Comparison of ENCODE assay signal across 26 mouse cellular contexts in genomic region chr16:62657383-62657782, GRCm38 (mm10).
"Had no signal": no experiment of that assay in that cellular context is flagged by ENCODE, and none has a peak within 500 bp of the region (broad histone marks: within the 10 kb centered on the region; RNA-seq: fewer than 3 reads in every experiment).

No protein-coding gene starts in this region.

- H3K36me3 ChIP-seq: heart, embryonic 13.5 days; heart, embryonic 15.5 days; hindbrain, embryonic 13.5 days; hindbrain, embryonic 15.5 days; kidney, embryonic 15.5 days; liver, embryonic 13.5 days; liver, embryonic 15.5 days had no signal

- ATAC-seq: hindbrain, postnatal 0 days; intestine, embryonic 16.5 days had no signal

- H3K27ac ChIP-seq: heart, adult 2 months; heart, embryonic 13.5 days; heart, embryonic 15.5 days; hindbrain, embryonic 13.5 days; hindbrain, embryonic 15.5 days; hindbrain, postnatal 0 days; kidney, embryonic 15.5 days; kidney, postnatal 0 days; layer of hippocampus, adult 2 months; left cerebral cortex, adult 2 months; liver, embryonic 13.5 days; liver, embryonic 15.5 days had no signal

- DNase-seq: gastrocnemius, postnatal 14 days; gastrocnemius, postnatal 36 days; heart, adult 11 months; heart, adult 2 months; heart, postnatal 14 days; heart, postnatal 36 days; kidney, adult 11 months; kidney, adult 2 months; kidney, adult 9 months; kidney, postnatal 14 days; kidney, postnatal 36 days; liver; liver, embryonic 13.5 days had no signal

- H3K27me3 ChIP-seq: heart, embryonic 13.5 days; heart, embryonic 15.5 days; hindbrain, embryonic 13.5 days; hindbrain, embryonic 15.5 days; kidney, embryonic 15.5 days; liver, embryonic 13.5 days; liver, embryonic 15.5 days had no signal

- H3K4me3 ChIP-seq: heart, adult 2 months; heart, embryonic 13.5 days; heart, embryonic 15.5 days; hindbrain, embryonic 13.5 days; hindbrain, embryonic 15.5 days; kidney, embryonic 15.5 days; layer of hippocampus, adult 2 months; left cerebral cortex, adult 2 months; liver, embryonic 13.5 days; liver, embryonic 15.5 days had no signal

- H3K4me2 ChIP-seq: heart, embryonic 11.5 days; heart, embryonic 13.5 days; heart, embryonic 15.5 days; hindbrain, embryonic 13.5 days; hindbrain, embryonic 15.5 days; kidney, embryonic 15.5 days; liver, embryonic 11.5 days; liver, embryonic 13.5 days; liver, embryonic 15.5 days had no signal

- H3K4me1 ChIP-seq: heart, embryonic 13.5 days; heart, embryonic 15.5 days; hindbrain, embryonic 13.5 days; kidney, embryonic 15.5 days; liver, embryonic 13.5 days; liver, embryonic 15.5 days had no signal

- H3K9ac ChIP-seq: heart, embryonic 13.5 days; heart, embryonic 15.5 days; hindbrain, embryonic 13.5 days; hindbrain, embryonic 15.5 days; kidney, embryonic 15.5 days; liver, embryonic 13.5 days; liver, embryonic 15.5 days had no signal

- H3K9me3 ChIP-seq: heart, embryonic 13.5 days; heart, embryonic 15.5 days; hindbrain, embryonic 13.5 days; hindbrain, embryonic 15.5 days; kidney, embryonic 15.5 days; liver, embryonic 13.5 days; liver, embryonic 15.5 days had no signal
